Mouse (Mus musculus) gastrocnemius, postnatal 4 days (tissue): ENCODE measurements at regions not wholly inside any gene's neighbourhood (a gene's known extent, or its start where the extent isn't known, plus 50 kb on each side); places are given as distances from the start of the nearest gene placed in this dataset.

Source experiments
- DNase-seq, 2 experiments: peaks; one replicate each; pipeline ENCODE4 v3.0.0; 2021 to 2022; ENCODE audit warnings: low spot score in 2 of 2, mixed read lengths in 2 of 2

DNA sequence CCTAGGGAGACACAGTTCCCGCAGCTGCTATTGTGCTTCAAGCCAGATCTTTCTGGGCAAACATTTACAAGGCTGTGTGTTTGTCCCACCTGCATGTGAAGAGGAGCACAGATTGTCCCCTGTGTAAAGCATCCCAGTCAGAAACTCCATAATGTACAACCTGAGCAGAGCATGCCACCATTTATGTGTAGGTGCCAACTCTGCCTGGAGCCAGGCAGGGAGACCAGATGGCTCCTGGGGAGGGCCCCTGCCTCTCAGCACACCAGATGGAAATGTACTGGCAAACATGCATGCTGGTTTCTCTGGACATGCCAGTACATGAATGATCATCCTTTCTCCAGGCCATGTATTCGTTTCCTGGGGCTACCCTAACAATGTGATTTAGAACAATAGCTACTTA lies 98.6 kb upstream of the Foxp3 start:
- DNase-seq: no peak

GRCm38 (mm10) chrX:7473814-7474213 lies 98.2 kb upstream of the Usp27x start:
- no peak for DNase-seq

DNA sequence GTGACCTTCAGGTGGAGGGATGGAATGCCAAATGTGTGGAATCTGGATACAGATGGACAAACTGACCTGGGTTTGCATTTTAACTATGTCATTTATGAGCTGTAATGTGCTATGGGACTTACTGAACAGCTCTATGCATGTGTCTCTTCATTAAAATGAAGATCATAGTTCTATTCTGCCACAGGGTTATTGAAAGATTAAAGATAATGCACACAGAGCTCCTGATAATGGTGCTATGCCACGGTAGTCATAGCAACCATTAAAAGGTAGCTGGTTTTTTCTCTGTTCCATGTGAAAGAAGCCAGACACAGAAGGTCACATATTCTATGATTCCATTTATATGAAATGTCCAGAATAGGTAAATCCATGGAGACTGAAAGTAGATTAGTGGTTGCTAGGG lies 94.2 kb upstream of the Usp27x start:
- DNase-seq: no peak

DNA sequence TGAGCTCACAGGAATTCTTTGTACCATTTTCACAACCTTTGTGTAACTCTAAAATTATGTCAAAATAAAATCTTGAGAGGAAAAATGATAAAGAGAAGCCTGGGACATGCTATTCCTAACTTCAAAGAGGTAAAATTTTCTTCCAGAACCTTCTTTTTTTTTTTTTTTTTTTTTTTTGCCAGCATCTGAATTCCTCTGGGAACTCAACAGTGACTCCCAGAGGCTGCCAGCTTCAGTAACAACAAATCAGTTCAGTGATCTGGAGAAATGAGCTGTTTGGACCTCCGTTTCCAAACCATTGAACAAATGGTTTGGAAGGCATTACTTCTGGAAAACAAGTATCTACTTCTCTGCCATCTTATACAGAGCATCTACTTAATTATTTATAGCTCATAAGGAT lies 92.4 kb upstream of the Usp27x start:
- no peak for DNase-seq

GRCm38 (mm10) chrX:7456851-7457250 lies 81.2 kb upstream of the Usp27x start:
- no peak for DNase-seq

DNA sequence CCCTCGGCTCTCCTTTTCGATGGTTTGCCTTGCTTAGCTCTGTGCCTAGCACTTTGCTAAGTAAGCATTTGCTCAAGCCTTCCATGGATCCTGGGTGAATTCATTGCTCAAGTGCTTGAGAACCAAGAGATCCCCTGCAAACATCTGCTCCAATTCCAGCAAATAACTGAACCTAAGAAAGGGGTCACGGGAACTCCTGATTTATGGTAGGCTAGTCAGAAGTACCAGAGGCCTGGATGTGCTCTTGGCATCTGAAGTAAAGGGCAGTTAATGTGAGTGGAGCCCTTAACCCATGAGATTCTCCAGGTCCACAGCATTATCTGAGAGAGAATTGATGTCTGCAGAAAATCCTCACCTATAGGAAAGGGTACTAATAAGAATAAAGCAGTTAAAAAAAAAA lies 69.4 kb upstream of the Usp27x start:
- DNase-seq: no peak

- no peak for DNase-seq
Measured at GRCm38 (mm10) chrX:7444583-7444982, 69.0 kb upstream of the Usp27x start.

DNA sequence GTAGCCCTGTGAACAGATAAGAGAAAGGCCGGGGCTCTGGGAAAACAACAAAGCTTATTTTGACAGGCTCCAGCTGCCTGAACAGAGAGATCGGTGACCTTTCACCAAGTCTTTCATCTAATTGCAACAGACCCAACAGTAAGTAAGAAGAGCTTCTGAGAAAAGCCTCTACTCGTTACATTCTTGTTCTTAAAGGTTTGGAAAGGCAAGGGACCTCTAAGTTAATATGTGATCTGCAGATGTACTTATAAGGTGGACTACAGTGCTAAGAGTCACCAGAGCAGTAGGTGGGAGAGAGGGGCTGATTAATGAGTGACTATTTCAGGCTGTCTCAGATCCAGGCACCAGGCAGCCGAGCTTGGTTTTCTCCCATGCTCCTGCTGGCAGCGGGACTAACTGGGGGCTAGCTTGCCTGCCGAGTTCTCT lies 68.4 kb upstream of the Usp27x start:
- no peak for DNase-seq

DNA sequence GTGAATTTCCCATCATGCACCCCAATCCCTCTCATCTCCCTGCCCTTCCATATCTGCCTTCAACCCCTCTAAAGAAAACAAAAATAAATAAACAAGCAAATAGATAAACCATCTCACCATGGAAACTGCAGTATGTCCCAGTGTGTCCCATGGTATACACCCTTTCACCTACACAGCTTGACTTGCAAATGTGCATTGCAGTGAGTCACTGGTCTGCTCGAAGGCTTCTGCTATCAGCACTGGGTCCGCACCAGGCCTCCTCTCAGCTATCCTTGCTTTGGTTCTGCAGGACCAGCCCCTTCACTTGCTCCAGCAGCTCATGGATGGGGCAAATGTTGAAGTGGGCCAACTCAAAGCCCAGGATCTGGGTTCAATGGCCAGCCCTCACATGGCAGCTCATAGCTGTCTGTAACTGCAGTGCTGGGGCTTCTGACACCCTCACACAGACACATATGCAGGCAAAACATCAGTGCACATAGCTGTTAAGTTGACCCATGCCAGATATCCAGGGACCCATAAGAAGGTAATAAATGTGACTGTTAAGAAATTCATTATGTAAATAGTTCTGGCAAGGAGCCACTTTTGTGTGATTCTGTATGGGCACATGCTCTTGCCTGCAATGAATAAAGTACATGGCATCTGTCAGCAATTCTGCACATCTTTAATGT lies 59.9 kb upstream of the Usp27x start:
- DNase-seq: no peak

DNA sequence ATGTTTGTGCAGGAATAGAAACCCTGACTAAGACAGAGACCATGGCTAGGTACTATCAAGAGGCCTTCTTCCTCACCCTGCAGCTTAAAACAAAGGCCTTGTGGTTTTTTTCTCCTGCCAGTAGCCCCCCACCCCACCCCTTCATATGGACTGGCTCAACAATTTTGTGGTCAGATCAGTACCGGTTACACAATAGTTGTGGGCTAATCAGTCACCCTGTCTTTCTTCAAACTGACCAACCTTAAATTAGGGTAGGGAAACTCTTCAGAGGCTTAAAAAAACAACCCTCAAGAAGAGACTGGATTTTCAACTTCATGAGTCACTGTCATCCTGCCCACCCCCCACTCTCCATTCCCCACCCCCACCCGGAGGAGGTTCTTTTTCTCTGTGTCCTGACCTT lies 58.6 kb upstream of the Usp27x start:
- no peak for DNase-seq

GRCm38 (mm10) chrX:7430456-7430855 lies 54.8 kb upstream of the Usp27x start:
- DNase-seq: no peak

DNA sequence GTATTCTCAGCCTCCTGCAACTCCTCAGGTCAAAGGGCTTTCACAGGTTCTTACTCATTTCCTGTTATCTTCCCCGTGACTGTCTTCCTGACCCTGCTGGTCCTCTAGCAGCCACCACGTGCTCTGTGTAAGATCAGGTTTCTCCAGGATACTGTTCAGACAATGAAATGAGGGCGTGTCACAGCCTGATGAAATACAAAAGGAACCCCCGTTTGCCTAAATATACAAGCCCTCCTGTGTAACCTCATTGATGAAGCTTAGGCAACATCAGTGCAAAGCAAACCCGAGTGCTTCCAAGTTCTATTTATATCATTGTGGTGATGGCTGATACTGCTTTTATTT lies 53.9 kb upstream of the Usp27x start:
- DNase-seq: no peak

GRCm38 (mm10) chrX:7428621-7429523 lies 53.2 kb upstream of the Usp27x start:
- DNase-seq: peak in 1 of 2 experiments; percentile 20
